Mouse (Mus musculus) granulocyte monocyte progenitor cell, adult 5-6 weeks (primary cell): ENCODE results near the gene Fpr2. TPM values are rescaled to one million over a fixed set of nuclear protein-coding genes. Genes with fewer than 3 reads are reported as not detected.
"Not testable (repeated sequence)": the region's sequence is repeated elsewhere in the genome, so short reads cannot be mapped to it uniquely, and the experiment has no call there.

Experiments used
- ATAC-seq: replicated peaks from 2 replicates; pipeline ENCODE4 v1.8.0; 2016; ENCODE audit warnings: mild to moderate bottlenecking, moderate TSS enrichment, inconsistent platforms; ENCODE audit not compliant: poor library complexity, severe bottlenecking
- total RNA-seq, 2 experiments: library from RNA; stranded (forward) in 1 of 2; stranded (reverse) in 1 of 2; fragments of 200-712, 200-1000 nt in 1 of 2; fragments of >200 nt in 1 of 2; fragmentation: Nextera tagmentation in 1 of 2; gene quantifications; 2 replicates each; pipeline ENCODE4 v1.2.3; 2014 to 2017

The Fpr2 gene
- not detected in 2 replicates for total RNA-seq (2014; fragmentation: Nextera tagmentation)
- 3.5 and 5.0 TPM in 2 replicates for total RNA-seq (2017)

DNA sequence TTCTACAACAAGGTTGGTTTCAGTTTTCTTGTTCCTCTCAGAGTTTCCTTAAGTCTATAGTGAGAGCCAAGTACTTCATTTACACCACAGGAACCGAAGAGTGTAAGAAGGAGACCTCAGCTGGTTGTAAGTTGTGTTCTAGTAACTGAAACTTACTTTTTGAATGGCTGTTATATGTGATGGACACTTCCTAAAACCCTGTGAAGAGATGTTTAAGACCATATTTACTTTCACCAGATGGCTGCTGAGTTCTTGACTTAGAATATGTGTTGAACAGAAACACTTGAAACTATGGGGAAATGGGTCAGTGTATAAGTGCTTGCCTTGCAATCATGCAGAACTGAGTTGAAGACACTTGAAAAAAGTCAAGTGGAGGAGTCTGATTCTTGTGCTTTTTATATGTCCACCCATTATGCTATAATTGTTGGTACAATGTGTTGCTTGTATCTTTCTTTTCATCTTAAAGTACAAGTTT, at the start of gene Fpr2, which contains the start of gene Fpr3:
Fpr2 (plus strand) TSS at position 51 of the 475 bp plus-strand sequence.
Fpr3 (plus strand) TSS at position 79 of the 475 bp plus-strand sequence.
- ATAC-seq = peak; percentile 21

DNA sequence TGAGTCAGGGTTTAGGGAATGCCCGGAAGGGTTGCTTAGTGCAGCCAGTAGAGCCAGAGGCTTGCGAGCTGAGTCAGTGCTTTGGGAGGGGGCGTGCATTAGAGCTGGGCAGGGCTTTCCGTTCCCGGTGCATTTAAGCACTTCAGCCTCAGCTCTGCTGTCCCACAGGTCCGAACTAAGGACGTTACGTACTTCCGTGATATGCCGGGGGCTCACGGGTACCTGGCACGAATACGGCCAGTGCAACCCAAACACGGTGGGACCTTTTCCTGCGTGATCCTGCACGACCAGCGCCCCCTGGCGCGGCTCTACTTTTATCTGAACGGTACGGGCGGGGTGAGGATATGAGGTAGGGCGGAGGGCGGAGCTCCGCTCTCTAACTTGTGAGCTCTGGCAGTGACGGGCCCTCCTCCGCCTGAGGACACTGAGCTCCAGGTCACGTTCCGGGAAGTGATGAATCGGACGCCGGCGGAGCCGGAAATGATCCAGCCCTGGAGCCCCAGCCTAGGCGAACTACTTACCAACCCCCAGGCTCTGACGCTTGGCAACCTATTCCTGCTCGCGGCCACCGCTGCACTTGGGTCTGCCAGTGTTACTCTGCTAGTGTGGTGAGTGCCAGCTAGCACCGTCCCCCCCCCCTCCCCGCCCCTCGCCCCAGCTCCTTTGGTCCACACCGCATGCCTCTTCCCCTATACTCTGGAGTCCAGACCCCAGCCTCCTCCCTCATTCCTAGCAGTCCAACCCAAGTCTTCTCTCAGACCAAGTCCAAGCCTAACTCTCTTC, 49.5 kb upstream of the Fpr2 start:
- ATAC-seq = peak; percentile 91

DNA sequence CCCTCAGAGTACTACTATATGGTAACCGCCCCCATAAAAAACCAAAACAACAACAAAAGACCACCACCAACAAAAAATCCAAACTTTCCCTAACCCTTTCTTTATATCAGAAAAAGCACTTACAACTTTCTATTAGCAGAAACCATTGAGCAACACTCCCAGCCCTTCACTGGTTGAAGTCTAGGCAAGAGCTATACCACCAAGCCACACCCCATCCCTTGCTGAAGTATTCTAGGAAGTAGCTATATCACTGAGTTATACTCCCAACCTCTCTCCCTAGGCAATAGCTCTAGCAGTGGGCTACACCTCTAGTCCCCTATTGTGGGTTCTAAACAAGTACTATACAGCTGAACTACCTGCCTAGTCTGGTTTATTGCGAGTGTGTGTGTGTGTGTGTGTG, 48.3 kb upstream of the Fpr2 start:
- ATAC-seq = peak; percentile 20; the same call in 1 of the 2 replicates

DNA sequence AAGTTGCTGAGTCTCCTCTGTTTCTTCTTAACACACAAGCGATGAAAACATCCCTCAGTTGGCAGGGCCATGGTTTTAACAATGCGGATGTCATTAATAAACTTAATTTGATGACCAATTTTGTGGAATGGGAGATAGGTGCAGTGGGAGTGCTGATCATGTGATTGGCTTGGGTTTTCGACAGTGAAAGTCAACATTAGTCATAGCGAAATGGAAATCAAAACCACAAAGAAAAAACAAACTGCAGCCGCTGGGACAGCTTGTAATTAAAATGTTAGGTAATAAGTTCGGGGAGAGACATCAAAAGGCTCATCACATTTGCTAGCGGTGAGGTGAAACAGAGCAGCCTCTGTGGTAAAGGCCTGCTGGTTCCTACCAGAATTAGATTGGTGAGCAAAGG, 46.8 kb upstream of the Fpr2 start:
- ATAC-seq = no peak

DNA sequence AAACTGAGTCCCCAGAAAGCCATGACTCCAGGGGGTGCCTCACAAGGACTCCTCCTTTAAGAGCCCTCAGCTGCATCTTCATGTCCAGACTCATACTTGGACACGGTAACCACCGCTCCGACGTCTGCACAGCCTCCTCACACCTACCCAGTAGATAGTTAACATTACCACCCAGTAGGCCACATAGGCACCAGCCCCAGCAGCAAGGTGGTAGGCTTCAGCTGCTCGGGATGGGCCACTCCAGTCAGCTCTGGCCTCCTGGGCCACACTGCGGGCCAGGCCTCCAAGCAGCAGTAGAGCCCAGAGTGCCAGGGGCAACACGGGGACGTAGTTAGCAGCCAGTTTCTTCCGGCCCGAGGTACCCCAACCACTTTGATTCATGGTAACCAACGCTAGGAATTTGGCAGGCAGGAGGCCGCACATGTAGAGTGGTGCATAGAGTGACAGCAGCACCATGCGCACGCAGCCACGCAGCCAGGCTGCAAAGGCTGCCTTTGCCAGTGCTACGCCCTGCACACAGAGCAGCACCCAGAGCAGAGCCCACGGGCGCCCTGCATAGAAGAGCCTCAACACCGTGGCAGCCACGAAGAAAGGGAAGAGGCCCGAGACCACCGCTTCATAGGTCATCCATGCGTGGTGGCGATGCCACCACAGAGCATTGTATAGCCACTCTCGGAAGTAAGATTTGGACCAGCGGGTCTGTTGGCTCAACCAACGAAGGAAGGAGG, 43.9 kb upstream of the Fpr2 start:
- ATAC-seq = no peak

DNA sequence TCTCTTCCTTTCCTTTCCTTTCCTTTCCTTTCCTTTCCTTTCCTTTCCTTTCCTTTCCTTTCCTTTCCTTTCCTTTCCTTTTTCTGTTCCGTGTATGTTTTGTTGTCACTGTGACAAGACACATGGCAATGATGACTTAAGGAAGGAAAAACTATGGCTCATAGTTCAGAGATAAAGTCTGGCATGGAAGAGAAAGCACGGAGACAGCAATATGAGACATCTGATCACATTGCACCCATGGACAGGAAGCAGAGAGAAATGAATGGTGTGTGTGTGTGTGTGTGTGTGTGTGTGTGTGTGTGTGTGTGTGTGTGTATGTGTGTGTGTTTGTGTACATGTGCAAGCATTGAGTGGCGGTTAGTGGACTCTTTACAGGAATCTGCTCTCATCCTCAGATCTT, 43.0 kb upstream of the Fpr2 start:
- ATAC-seq = not testable (repeated sequence)

DNA sequence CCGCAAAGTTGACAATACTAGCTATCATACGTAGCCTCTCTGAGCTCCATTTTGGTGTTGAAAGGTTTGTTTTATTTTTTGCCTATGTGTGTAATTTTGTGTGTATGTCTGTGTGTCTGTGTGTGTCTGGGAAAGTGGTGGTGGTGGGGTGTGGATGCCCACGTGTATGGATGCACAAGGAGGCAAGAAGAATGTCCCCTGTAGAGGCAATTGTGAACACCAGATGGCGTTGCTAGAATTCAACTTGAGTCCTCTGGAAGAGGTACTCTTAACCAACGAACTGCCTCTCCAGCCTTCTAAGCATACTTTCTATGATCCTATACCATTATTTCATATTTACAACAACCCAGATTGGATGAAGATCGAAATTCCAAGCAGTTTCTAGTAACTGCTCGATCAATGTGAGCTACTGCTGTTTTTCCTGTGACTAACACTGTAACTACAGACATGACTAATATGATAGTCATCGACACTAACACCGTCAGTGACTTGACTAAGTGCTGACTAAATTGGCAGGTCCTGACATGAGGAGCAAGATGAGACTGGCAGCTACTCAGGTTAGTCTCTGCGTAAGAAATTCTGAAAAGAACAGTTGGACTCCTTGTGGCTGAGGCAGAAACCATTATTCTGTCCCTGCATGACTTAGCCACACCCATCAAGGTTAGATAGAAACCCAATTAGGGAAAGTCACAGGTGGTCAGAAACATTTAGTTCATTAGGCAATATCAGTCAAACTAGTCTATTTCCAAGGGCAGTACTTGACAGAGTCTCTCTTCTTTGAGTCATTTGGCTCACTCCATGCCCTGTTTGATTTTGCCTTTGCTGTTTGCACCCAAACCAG, 42.2 kb upstream of the Fpr2 start:
- peak; percentile 63; the same call in 1 of the 2 replicates for ATAC-seq

DNA sequence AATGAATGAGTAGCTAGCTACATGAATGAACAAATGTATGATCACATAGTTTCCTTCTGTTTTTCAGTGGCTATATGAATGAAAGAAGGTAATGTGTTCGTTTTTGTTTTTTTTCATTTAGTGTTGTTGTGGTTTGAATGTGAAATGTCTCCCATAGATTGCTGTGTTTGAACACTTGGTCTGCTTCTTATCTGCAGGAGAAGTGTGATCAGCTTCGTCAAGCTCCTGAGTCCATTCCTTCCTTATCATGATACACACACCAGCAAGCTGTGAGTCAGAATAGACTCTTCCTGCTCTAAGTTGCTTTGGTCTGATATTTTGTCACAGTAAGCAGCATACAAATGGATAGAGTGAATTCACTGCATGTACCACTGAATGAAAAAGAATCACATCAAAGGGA, 38.6 kb upstream of the Fpr2 start:
- no peak for ATAC-seq

DNA sequence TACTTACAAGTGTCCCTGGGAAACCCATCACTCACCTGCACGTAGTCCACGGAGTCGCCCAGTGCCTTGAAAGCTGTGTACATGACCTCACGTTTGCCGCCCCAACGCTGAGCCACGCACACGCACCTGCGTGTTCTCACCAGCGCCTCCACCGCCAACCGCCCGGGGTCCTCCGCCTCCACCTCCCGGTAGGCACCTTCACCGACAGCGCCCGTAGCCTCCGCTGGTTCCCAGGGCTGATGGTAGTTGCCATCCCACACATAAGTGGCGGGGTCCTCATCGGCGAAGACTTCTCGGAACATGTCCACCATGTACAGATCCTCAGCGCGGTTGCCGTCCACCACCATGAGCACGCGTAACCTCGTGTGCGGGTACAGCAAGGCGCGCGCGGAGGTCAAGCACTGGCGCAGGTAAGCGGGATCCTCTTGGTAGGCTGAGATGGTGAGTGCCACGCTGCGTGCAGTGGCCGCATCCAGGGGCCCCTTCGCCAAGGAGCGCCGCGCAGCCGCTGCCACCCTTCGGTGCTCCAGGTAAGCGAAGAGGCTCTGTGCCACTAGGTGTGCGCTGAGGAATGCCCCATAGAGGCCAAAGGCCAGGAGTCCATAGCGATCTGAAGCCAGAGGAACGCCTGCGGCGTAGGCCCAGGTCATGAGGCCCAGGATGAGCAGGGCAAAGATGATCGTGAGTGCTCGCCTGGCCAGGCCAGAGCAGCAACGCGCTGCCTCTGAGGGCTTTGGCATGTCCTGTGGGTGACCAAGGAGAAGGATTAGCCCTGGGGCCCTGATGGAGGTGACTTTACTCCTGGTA, 37.5 kb upstream of the Fpr2 start:
- ATAC-seq = peak; percentile 15; the same call in 1 of the 2 replicates

DNA sequence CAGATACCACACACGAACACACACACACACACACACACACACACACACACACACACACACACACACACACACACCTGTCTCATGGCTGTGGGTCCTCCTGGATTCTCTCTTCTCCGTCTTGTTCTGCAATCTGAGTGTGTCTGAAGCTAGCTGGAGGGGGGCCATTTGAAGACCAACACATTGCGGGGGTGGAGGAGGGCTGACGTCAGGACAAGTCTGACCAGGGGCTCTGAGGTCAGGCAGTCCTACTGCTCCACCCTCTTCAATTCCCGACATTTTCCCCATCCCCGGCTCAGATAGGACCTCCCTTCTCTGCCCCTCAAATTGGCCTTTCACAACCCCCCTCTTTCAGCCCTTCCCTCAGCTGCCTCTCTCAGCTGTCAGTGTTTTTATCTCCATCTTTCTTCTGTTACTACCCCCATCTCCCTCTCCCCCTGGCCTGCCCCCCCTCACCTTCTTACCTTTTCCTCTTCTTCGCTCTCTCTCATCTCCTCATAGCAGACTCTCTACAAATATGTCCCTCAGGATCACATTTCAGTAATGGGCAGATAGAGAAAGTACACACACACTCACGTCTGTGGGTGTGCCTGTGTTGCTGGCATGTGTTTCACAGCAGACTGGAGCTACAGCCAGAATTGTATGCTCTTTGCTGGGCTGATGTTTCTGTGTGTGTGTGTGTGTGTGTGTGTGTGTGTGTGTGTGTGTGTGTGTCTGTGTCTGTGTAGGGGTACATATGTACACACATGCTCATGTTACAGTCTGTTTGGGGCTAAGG, 32.4 kb upstream of the Fpr2 start, which contains the start of gene Has1:
Has1 (minus strand) TSS at position 142 of the 775 bp plus-strand sequence.
- no peak for ATAC-seq

DNA sequence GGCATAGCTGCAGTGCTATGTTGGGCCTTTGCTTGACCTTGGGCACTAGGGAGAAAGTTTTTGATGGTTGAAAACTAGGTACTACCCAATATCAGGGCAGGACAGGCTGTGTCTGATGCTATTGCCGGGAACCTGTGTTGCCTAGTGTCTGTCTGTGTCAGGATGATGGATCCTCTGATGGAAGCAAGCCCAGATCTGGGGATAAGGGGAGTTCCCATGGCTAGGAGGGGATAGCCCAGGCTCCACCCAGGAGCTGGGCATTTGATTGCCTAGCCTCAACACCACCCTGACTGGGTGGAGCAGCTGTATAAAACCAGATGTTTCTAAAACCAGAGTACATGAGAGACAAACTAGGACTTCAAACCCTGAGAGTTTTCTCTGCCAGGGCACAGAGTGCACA, 31.0 kb upstream of the Fpr2 start:
- ATAC-seq = no peak

DNA sequence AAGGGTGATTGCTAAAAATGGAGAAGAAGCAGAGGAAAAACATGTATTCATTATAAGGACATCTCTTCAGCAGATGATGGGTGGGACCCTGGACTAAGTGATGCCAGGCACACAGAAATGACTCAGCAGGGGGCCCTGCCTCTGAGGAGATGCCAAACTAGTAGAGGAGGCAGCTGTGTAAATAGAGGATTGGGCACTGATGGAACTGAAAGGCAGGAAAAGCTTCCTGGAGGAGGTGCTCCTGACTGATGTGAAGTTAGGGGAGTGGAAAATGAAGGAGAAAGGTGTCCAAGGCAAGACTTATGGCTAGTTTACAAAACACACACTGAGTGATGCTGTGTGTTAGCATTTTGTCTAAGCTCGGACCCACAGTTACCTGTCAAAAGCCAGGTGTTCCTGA, 30.2 kb upstream of the Fpr2 start:
- ATAC-seq = no peak

DNA sequence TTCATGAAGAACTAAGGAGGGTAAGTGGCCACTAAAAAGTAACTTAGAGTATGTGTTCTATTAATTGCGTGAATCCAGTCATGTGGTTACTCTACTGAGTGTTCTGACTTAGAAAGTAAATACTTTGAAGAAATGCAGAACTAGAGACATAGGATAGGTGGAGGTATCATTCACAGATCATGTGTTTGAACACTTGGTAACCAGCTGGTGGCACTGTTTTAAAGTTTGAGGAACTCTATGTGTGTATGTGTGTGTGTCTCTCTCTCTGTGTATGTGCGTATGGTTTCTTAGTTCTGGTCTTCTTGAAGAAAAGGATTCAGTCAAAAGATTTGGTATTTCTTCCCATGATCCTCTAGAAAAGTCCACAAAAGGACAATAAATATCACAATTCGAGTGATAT, 27.5 kb upstream of the Fpr2 start:
- ATAC-seq = peak; percentile 74

DNA sequence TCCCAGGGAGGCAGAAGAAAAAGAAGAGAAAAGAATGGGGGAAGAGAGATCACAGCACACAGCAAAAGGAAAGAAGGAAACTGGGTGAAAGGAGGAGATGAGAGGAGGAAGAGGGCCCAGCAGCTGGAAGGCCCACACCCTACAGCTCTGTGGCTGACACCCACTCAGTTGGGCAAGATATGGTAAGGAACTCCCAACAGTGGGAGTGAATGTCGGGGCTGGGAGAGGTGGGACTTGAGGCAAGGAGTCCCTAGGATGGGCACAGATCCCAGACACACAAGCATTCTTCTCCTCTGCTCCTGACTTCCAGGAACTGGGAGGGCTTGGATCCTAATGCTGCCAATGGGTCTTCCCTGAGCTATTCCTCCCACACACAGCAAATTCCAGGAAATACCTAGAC, 25.3 kb upstream of the Fpr2 start:
- ATAC-seq = no peak

DNA sequence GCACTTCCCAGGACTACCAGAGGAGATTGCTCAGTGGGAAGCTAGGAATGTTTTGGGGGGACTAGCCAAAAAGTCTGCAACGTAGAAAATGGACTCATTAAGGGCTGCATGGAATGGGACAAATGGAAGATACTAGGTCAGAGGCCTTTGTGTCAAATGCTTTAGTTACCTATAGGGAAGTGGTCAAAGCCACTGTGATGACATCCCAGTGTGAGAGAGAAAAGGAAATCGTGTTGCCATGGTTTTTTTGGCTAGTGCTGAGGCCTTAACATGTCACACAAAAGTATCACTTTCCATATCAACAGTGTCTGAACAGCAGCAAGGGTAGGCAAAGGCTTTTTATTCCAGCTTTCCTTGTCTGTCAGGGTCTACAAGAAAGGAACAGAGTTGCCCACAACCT, 22.5 kb upstream of the Fpr2 start:
- ATAC-seq = peak; percentile 84

DNA sequence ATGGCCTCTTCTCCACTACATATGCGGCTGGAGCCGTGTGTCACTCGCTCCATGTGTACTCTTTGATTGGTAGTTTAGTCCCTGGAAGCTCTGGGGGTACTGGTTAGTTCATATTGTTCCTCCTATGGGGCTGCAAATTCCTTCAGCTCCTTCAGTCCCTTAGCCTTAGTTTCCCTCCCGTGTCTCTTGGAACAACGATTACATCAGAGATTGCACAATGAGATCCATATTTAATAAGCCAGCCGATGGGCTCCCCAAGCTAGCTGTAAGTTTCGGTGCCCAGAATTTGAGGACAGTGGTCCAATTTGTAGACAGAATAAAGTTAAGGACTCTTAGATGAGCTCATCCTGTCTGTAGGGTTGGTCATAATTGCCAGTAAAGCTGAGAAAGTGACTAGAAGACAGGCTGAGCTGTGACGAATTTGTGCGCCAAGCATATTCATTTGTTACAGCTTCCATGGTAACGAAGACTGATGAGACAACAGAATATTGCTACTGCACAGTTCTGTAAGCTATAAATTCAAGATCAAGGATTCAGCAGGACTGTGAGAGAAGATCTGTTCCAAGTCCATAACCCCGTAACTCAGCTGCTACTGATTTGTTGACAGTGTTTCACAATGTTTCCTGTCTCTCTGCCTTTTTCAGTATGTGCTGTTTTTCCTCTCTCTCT, 20.7 kb upstream of the Fpr2 start:
- ATAC-seq = peak; percentile 13; the same call in 1 of the 2 replicates

DNA sequence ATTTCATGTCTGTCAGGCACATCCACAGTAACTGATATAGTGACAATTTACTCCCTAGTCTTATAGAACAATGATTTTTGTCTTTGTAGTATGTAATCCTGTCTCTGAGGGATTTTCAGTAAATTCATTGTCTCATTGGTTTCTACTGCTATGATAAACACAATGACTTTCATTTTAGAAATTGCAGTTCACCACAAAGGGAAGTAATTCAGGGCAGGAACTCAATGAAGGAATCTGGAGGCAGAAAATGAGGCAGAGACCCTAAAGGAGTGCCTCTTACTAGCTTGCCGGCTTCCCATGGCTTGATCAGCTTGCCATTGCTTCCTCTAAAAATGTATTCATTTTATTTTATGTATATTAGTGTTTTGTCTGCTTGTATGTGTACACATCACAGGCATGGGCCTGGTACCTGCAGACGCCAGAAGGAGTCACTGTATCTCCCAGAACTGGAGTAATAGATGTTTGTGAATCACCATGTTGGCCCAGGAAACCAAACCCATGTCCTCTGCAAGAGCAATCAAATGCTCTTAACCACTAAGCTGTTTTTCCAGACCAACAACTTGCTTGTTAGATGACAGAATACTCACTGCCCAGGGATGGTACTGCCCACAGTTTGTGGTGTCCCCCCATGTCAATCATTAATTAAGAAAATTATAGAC, 16.6 kb upstream of the Fpr2 start:
- peak; percentile 34; the same call in 1 of the 2 replicates for ATAC-seq

DNA sequence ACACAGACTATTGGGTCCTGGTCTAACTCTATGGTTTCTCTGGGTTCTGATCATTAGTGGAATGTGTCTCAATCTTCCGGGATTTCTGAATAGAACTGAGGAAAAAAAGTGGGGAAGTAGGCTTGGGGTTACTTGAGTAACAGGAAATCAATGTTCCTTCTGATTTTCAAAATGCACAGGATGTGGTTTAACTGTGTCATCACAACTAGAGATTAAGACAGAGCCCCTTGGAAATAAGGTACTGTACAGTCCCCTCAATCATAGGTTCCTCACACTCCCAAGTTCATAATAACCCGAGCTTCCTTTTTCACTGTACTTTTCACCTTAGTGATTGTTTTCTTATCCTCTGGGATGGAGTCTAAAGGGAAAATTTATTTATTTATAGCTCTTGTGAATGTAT, 15.9 kb upstream of the Fpr2 start:
- peak; percentile 85 for ATAC-seq
